Mouse (Mus musculus): ENCODE measurements around the gene Naip5.
"Not testable (repeated sequence)": the region's sequence is repeated elsewhere in the genome, so short reads cannot be mapped to it uniquely, and the experiment has no call there.

The Naip5 gene

DNA sequence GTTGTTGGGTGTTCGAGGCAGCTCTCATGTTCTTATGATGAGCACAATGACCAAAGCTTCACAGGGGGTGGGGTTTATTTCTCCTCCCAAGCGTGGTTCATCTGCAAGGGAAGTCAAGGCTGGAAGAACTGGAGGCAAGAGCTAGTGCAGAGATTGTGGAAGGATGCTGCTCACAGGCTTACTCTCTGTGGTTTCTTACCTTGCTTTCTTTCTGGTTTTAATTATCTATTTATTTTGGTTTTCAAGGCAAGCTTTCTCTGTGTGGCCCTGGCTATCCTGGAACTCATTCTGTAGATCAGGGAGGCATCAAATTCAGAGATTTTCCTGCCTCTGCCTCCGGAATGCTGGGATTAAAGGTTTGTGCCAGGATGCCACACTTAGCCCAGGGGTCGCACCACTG is at the start of gene Naip5:
TSS of gene Naip5 (minus strand) at position 101 of the 400 bp plus-strand sequence.
- not testable (repeated sequence) for DNase-seq

GRCm38 (mm10) chr13:100284611-100285010 is 38.5 kb upstream of the Naip5 start:
- no peak for DNase-seq

DNA sequence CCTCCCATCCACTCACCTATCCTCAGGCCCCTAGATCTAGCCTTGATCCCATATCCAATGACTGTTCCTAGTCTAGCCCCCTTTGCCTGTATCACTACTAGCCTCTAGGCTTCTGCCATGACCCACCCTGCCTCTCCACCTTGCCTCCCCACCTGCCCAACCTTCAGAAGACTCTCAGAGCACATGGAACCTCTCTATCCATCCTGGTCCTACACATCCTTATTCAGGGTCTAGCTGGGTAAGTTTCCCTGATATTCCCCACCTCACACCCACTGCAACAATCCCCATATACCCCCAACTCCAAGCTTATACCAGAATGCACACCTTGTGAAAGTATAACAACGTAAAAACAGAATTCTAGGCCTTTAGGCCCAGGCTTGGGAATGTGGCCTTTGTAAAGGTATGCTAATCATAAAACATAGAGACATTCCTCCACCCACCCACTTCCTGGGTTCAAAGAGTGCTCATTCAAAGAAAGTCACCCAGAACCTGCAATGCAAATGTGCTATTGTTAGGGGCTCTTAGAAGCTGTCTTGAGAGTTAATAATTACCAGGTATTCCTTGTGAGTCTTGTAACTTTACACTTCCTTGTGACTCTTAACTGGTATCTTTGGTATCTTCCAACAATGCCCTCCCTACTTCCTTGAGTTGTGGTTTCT is 25.5 kb upstream of the Naip5 start:
- not testable (repeated sequence) for DNase-seq

GRCm38 (mm10) chr13:100256996-100257395 is 10.9 kb upstream of the Naip5 start:
- not testable (repeated sequence) for DNase-seq

GRCm38 (mm10) chr13:100255925-100256324 is 9.8 kb upstream of the Naip5 start:
- not testable (repeated sequence) for DNase-seq

DNA sequence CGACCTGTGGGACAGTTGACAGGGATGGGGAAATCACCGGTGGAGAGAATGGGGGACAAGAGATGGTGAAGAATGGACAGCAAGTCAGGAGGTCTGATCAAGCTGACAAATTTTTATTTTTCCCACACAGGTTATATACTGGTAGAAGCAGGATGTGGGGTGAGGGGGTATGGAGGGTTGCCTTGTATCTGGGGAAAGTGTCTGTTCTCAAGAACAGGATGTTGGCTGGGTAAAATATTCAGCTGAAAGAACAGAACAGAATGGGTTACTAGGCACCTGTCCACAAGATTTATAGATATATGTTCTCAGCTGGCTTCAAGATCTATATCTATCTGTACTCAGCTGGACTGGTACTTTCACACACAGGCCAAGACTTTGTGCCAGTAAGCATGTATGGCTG is 5.8 kb upstream of the Naip5 start:
- not testable (repeated sequence) for DNase-seq

DNA sequence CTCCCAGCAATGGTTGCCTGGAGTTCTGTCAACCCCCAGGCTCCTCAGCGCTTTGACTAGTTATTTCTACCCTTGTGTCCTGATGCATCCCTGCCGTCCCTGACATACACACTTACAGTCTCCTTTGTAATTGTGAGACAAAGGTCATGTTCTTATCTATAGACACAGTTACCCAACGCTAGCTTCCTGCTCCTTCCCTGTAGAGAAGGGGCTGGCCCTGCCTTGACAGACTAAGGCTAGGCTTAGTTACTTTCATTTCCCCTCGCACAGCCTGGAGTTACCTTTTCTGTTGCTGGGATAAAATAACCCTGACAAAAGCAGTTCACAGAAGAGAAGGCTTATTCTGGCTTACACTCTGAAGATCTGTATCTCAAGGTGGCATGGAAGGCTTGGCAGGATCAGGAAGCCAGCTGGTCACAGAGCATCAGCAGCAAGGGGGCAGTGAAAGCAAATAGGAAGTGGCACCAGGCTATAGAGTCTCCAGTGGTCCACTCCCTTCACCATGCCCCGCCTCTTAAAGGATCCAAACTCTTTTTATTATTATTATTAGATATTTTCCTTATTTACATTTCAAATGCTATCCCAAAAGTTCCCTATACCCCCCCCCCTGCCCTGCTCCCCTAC is 885 bp upstream of the Naip5 start:
- DNase-seq, result not testable (repeated sequence)

GRCm38 (mm10) chr13:100243702-100244101 is 2.4 kb downstream of the Naip5 start:
- DNase-seq, result no peak

DNA sequence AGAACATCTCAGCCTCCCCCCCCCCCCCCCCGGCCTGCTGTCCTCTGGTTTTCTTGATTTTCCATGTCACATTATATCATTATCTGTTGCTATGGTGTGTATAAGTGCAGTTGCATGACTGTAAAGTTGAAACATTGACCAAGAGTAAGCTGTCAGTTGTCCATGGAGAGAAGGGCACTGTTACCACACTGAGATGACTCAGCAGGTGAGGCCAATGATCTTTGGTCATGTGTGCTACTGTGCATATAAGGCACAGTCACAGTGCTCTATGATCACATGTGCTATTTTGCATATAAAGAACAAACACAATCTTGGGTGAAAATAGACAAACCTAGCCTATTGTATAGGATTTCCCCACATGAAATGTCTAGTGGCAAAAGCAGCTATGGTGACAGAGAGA is 32.4 kb downstream of the Naip5 start:
- DNase-seq, result not testable (repeated sequence)

DNA sequence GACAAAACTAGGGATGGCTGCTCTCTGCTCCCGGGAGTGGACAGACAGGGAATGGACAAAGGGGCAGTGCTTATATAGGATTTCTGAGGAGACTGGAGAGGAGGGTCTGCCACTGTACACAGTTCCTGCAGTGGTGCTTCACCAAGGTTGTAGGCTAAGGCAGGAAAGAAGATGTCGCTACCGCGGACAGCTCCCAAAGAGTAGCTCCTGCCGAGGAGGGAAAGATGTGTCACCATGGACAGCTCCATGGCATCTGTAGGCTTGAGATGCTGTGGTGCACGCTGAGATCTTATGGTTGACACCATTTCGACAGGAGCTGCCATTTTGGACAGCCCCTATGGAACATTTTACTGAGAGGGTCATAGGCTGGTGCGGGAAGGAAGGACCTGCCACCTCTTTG is 35.6 kb downstream of the Naip5 start:
- DNase-seq, result no peak

GRCm38 (mm10) chr13:100203319-100203718 is 42.8 kb downstream of the Naip5 start:
- no peak for DNase-seq

DNA sequence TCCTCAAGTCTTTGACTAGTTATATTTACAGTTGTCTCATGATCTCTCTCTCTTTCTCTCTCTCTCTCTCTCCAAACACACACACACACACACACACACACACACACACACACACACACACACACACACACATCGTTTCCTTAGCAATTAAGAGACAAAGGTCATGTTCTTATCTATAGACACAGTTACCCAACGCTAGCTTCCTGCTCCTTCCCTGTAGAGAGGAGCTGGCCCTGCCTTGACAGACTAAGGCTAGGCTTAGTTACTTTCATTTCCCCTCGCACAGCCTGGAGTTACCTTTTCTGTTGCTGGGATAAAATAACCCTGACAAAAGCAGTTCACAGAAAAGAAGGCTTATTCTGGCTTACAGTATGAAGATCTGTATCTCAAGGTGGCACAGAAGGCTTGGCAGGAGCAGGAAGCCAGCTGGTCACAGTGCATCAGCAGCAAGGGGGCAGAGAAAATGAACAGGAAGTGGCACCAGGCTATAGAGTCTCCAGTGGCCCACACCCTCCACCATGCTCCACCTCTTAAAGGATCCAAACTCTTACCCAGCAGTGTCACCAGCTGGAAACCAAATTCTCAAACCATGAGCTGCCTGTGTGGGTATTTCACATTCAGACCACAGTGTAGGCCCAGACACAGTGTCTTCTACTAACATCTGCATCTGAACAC is 44.3 kb downstream of the Naip5 start, which contains the start of gene Naip2:
TSS of gene Naip2 (minus strand) at position 434 of the 675 bp plus-strand sequence.
- DNase-seq, result not testable (repeated sequence)

DNA sequence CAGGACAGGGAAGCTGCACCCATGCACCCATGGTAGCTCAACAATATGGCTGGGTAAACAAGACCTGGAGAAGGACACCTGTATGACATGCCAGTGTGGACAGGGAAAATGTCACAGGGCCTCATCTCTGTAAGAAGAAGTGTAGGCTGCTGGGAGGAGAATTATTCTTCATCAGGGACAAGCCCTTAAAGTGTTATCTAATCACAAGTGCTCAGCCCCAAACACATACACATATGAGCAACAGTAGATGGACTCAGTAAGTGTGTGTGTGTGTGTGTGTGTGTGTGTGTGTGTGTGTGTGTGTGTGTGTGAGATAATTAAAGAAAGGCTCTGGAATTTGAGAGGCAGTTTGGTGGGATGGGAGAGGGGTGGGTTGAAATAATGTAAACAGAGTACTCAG is 45.3 kb downstream of the Naip5 start:
- no peak for DNase-seq

DNA sequence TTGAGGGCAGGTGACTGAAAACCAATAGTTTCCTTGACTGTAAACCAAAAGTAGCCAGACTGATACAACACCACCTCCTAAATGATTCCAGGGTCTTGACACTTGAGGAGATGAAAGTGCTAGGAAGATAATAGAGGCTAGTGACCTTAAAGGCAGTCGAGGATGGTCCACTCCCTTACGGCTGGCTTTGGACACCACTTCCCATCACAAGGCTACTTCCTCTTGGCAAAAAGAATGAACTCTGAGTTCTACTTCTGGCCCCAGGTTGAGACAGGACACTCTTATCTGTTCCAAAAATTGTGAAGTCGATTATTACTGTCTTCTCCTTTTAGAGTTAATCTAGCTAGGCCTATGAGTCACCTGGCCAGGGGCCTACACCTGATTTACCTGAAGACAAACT is 50.7 kb downstream of the Naip5 start:
- no peak for DNase-seq

DNA sequence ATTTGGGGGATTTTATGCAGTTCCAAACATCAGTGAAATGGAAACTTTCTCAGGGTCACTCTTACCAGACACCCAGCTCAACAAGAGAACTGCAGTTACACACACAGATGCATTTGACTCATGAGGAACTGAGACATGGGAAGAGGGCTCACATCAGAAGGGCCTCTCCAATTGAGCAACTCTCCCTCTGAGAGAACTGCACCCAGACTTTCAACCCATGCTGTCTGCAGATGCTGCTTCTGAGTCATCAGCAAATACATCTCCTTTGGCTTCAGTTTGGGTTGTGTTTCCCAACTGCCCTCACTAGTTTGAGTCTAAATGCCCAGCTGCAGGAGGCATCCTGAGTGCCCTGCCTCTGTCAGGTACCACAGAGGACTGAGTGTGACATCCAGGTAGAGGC is 63.0 kb downstream of the Naip5 start:
- DNase-seq, result not testable (repeated sequence)

GRCm38 (mm10) chr13:100174360-100174759 is 71.8 kb downstream of the Naip5 start:
- not testable (repeated sequence) for DNase-seq

DNA sequence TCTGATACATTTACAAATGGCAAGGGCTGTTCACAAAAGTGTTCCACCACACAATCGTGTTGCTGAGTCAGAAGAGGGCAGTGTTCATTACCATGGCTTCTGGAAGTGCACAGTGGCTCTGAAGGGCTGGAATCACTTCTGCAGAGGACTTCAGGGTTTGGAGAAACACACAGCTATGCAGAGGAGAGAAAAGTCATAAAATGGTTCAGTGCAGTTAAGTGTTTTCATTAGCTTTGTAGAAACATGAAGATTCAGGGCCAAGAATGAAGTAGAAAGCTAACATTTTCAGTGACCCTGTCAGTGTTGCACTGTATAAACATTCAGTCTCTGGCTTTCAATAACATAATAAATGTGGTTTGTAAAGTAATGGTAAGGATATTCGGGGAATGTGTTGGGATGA is 79.7 kb downstream of the Naip5 start:
- not testable (repeated sequence) for DNase-seq

DNA sequence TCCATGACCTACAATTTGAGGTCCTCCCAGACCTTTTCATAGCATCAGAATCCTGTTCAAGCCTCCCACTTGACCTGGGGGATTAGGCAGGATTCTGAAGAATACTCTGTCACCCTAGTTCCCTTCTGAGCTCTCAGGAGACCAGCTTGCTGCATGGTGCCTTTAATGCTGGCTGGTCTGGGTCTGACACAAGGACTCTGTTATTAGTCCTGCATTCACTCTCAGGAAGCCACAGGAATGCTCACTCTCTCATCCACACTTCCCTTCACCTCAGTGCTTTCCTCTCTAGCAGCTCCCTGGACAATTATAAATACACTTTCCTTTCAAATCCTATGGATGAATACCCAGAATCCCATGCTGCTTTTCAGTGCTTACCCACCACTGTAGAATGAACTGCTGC is 83.7 kb downstream of the Naip5 start:
- DNase-seq, result not testable (repeated sequence)
